Mouse (Mus musculus) layer of hippocampus, adult 18-20 months (tissue): Measurements from ENCODE around the gene Erich4. TPM values are rescaled to one million over a fixed set of nuclear protein-coding genes. Genes with fewer than 3 reads are reported as not detected.
"Not testable (repeated sequence)": the region's sequence is repeated elsewhere in the genome, so short reads cannot be mapped to it uniquely, and the experiment has no call there.

Experiments used
- DNase-seq, 2 experiments: peaks; one replicate each; pipeline ENCODE4 v3.0.0; 2022; ENCODE audit warnings: low spot score in 2 of 2
- total RNA-seq, 2 experiments: library from RNA; stranded (reverse); gene quantifications; 2 replicates each; pipeline ENCODE4 v1.2.3; 2021

Gene Erich4
- total RNA-seq, 2 experiments from 2014 or later: 0.38 TPM; not detected in 1

DNA sequence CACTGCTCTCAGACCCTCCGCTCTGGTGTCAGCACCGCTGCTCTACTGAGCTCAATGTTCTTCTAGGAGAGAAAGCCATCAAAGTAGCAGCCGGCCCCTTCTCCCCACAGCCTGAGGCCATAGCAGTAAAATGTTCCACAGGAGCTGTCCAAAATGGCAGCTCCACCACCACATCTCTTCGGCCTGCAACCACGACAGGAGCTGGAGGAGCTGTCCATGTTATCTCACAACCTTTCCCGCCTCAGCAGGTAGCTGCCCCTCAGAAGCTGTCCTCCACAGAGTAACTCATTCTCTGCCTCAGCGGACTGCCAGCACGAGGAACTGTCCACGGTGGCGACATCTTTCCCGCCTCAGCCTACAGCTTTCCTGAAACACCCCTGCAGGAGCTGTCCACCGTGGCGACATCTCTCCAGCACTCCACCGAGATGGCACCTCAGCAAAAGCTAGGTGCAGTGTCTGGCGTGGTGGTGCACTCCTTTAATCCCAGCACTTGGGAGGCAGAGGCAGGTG, 33.3 kb downstream of the Erich4 start:
- DNase-seq: no peak

GRCm38 (mm10) chr7:25579441-25579840, 36.3 kb downstream of the Erich4 start:
- DNase-seq: no peak

- DNase-seq: not testable (repeated sequence)
Observed at GRCm38 (mm10) chr7:25576793-25577437, 38.8 kb downstream of the Erich4 start.

DNA sequence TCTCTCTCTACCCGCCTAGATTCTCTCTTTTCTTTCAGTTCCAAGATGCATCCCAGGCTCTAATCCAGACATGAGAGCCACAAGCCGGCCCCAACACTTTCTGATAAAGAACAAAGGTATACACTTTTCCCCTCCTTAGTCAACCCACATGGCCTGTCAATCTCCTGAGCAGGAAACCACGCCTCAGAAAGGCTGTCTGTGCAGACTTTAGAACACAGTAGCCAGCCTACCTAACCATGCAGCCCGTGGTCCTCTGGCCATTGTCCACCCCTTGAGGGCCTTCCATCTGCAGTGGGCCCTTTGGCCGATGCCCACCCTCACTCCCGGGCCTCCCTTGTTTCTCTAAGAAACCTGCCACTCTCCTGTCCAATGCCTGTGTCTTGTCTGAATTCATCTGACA, 39.4 kb downstream of the Erich4 start:
- DNase-seq: not testable (repeated sequence)

DNA sequence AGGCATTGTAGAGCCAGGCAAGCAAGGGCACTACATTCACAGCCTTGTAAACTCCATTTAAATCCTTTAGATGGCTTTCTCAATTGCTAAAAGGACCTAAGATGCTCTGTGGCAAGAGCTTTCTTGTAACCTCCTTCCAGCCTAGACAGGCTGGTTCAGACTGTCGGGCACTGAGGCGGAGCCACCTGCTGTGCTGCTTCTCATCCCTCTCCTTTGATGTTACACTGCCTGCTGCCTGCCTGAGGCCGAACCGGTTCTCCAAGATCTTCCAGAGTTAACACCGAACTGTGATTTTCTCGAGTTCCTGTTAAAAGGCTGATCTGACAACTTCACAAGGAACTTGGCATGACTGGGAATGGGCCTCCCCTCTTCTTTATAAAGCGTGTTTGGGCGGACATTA, 39.8 kb downstream of the Erich4 start:
- DNase-seq: no peak

DNA sequence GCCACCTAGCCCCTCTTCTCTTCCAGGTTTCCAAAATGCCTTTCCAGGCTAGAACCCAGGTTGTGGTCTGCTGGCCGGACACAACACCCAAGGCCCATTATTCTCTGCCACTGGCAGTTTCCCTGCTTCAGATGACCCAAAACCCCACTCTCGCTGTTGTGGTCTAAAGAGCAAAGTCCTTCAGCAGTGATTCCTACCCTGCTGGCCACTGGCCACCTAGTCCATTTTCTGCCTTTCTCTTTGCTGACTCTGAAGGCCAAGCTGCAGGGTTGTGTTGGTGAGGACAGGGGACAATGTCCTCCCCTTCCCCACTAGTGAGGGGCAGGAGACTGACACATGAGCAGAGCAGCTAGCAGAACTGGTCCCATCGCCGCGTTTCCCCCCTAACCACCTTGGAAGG, 40.6 kb downstream of the Erich4 start:
- no peak for DNase-seq

GRCm38 (mm10) chr7:25573806-25574205, 41.9 kb downstream of the Erich4 start:
- DNase-seq: not testable (repeated sequence)

DNA sequence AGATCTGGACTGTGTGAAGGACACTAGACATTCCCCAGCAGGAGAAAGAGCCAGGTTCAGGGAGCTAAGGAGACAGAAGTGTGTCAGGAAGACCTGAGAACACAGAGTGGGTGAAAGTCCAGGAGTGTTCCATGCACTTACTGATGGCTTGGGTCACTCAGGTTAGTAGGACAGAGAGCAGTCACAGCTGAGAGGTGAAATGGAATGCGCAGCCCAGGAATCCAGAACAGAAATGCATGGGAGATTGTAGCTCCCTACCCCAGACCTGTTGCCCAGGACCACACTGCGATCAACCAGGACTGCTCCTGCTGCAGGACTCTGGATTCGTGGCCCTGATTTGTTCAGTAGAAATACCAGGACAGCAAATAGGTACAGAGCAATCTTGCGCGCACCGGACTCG, 47.0 kb downstream of the Erich4 start:
- no peak for DNase-seq

Other genes starting within 250 kb of the Erich4 start
- not detected for gene Cnfn, start 246.2 kb downstream of the Erich4 start, total RNA-seq
- gene Lipe, start 217.2 kb downstream of the Erich4 start, total RNA-seq: 10 to 100 TPM in 1 of 2 experiments, 1 to 10 TPM in 1; 9.4 to 11.0 TPM
- not detected for gene Cxcl17, start 203.0 kb downstream of the Erich4 start, total RNA-seq
- gene Ceacam1, start 138.3 kb downstream of the Erich4 start, total RNA-seq: 1 to 10 TPM; 3.2 to 3.8 TPM
- gene Ceacam2, start 76.0 kb downstream of the Erich4 start, total RNA-seq: under 1 TPM; 0.72 to 0.99 TPM
- gene Dmac2, start 3.5 kb upstream of the Erich4 start, total RNA-seq: 10 to 100 TPM; 50.5 to 53.9 TPM
- gene B3gnt8, start 10.8 kb upstream of the Erich4 start, total RNA-seq: 1 to 10 TPM in 1 of 2 experiments, under 1 TPM in 1; 0.61 to 1.3 TPM
- 10 to 100 TPM; 37.0 to 41.2 TPM for gene Bckdha, start 43.1 kb upstream of the Erich4 start, total RNA-seq
- 10 to 100 TPM; 25.8 to 30.4 TPM for gene Exosc5, start 43.3 kb upstream of the Erich4 start, total RNA-seq
- 10 to 100 TPM in 1 of 2 experiments, 1 to 10 TPM in 1; 8.4 to 10.9 TPM for gene Tmem91, start 59.3 kb upstream of the Erich4 start, total RNA-seq
- gene B9d2, start 64.9 kb upstream of the Erich4 start, total RNA-seq: 10 to 100 TPM; 22.2 to 26.3 TPM
- gene Tgfb1, start 71.1 kb upstream of the Erich4 start, total RNA-seq: 1 to 10 TPM; 6.5 to 7.7 TPM
- 10 to 100 TPM; 63.4 to 65.6 TPM for gene Ccdc97, start 103.2 kb upstream of the Erich4 start, total RNA-seq
- 100 to 1,000 TPM in 1 of 2 experiments, 10 to 100 TPM in 1; 99.1 to 110 TPM for gene Hnrnpul1, start 138.9 kb upstream of the Erich4 start, total RNA-seq
- gene Axl, start 172.8 kb upstream of the Erich4 start, total RNA-seq: 10 to 100 TPM; 38.2 to 45.2 TPM
- 1 to 10 TPM; 1.6 to 1.7 TPM for gene Cyp2s1, start 201.0 kb upstream of the Erich4 start, total RNA-seq